Mouse (Mus musculus): ENCODE measurements around the gene Dnase1l3. TPM values are rescaled to one million over a fixed set of nuclear protein-coding genes. Genes with fewer than 3 reads are reported as not detected.
A peak's percentile ranks its signal among the peaks of the same experiment; 100 is the strongest.

Gene Dnase1l3
- total RNA-seq (2021) = not detected

DNA sequence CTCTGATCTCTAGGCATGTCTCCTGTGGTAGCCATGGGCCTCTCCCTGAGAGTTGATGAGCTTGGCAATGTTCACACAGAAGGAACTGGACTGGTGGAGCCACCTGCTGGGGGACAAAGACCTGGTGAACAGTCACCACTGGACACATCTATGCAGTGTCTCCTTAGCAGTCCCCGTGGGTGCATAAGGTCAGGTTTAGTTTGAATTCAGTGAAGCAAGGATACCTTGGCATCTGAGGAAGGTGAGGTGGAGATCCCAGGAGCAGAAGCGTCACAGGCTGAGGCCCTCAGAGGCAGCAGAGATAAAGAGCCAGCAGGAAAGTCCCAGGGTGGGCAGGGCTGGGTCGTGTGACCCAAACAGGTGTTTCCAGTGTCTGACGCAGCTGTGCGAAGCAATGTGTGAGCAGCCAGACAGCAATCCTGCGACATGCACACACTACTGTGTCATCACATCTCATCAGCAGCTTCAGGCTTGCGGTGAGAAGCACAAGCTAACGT, at the start of gene Dnase1l3:
Dnase1l3 (minus strand) TSS at position 303 of the 497 bp plus-strand sequence.
- DNase-seq = peak; percentile 74

DNA sequence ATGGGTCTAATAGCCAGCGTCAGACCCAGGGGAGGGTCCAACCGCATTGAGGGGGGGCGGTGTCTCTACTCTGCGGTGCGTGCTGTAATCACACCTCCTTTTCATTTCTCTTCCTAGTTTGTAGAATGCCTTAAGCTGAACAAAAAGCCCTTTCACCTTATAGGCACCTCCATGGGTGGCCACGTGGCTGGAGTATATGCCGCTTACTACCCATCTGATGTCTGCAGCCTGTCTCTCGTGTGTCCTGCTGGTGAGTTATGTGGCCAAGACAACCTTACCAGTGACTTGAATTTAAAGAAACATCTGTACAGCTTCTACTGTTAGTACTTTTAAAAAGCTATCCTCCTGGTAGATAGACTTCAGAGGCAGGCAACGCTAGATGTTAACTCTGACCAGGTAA, 48.2 kb upstream of the Dnase1l3 start:
- DNase-seq = no peak

DNA sequence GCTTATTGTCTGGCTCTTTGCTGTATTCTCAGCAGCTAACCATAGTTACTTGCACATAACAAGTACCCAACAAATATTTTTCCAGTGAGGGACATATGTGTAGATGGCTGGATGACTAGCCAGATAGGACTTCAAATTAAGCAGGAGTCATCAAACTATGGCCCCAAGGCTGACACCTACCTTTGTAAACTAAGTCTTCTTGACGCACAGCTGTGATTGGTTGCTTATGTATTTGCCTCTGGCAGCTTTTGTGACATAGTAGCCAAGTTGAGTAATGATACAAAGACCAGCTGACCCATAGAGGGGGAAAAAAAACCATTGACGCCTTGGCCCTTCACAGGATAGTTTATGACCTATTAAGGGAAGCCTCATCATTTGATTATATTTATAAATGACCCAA, 47.7 kb upstream of the Dnase1l3 start:
- no peak for DNase-seq

GRCm38 (mm10) chr14:8040911-8041678, 46.7 kb upstream of the Dnase1l3 start:
- DNase-seq = no peak

DNA sequence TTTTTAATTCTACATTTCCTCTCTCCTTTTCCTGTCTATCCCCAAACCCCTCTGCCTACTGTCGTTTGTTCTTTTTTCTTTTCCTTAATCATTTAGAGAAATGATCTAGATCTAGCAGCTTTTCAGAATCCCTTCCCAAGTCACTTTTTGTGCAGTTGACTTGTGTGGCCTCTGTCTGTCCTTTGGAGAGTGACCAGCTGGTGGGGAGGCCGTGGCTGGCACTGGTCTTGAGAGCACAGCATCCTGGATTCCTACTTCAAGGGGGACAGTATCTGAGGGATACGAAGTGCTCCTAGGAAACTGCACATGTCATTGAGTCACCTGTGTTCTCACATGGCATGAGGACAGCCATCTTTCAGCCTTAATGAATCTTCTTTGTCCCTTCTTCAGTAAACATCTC, 45.8 kb upstream of the Dnase1l3 start:
- no peak for DNase-seq

- DNase-seq = peak; percentile 42
These were observed 44.5 kb upstream of the Dnase1l3 start for GRCm38 (mm10) chr14:8038791-8039448.

GRCm38 (mm10) chr14:8038150-8038549, 43.8 kb upstream of the Dnase1l3 start:
- DNase-seq = no peak

GRCm38 (mm10) chr14:8036406-8036805, 42.0 kb upstream of the Dnase1l3 start:
- DNase-seq = no peak

- DNase-seq = no peak
These were observed 41.6 kb upstream of the Dnase1l3 start for GRCm38 (mm10) chr14:8035951-8036350.

GRCm38 (mm10) chr14:8034561-8034960, 40.2 kb upstream of the Dnase1l3 start:
- DNase-seq = no peak

DNA sequence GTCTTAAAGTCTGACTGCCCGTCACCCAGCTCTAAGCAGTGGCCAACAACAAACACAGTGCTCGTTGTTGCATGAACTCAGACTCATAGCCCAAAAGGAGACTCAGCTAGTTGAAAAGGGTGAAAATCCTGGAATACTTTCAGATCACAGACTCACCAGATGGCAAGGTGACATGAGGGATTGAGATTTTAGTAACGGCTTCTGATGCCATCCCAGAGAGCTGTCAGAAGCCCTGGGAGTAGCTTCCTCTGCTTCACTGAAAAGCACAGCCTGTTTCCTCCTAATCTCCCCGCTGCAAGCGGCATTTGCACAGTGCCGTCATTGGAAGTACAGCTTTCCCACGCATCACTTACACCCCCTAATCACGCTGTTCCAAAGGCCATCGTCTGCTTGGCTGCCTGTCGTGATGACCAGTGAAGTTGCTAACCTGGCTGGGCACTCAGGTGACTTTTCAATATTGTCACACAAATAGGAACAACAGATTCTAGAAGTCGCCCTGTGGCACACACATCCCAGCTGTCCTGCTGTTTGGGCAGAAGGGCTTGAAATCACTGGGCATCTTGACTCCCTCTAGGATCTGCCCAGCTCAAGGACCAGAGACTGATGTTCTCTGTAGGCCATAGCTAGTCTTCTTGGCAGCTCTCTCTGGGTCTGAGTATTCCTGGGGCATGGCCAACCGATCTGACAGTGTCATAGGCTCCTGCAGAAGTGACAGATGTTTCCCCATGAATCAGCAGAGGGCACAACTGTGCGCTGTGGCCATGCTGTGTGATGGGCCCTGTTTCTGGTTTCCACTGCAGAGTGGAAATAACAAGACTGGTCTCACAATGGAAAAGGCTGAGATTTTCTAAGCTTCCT, 37.9 kb upstream of the Dnase1l3 start:
- DNase-seq = peak; percentile 39

DNA sequence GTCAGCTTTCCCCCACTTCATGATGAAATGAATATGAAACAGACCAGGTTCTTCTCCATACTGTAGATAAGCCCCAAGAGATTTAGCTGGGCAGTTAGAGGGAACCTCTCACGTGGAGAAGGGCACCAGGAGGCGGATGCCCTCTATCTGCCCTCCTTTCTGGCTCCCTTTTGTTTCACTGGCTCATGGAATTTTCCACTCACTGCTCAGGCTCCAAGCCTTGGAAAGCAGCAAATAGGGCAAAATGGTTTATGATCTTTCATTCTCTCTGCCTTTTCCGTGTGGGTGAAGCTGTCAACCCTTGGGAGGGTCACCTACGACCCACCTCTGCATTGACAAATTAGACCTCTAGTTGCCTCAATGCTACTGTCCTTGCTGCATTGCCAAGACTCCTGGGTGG, 36.2 kb upstream of the Dnase1l3 start:
- DNase-seq = peak; percentile 33

GRCm38 (mm10) chr14:8029752-8030151, 35.4 kb upstream of the Dnase1l3 start:
- DNase-seq = no peak

GRCm38 (mm10) chr14:8028086-8028485, 33.7 kb upstream of the Dnase1l3 start:
- DNase-seq = no peak

DNA sequence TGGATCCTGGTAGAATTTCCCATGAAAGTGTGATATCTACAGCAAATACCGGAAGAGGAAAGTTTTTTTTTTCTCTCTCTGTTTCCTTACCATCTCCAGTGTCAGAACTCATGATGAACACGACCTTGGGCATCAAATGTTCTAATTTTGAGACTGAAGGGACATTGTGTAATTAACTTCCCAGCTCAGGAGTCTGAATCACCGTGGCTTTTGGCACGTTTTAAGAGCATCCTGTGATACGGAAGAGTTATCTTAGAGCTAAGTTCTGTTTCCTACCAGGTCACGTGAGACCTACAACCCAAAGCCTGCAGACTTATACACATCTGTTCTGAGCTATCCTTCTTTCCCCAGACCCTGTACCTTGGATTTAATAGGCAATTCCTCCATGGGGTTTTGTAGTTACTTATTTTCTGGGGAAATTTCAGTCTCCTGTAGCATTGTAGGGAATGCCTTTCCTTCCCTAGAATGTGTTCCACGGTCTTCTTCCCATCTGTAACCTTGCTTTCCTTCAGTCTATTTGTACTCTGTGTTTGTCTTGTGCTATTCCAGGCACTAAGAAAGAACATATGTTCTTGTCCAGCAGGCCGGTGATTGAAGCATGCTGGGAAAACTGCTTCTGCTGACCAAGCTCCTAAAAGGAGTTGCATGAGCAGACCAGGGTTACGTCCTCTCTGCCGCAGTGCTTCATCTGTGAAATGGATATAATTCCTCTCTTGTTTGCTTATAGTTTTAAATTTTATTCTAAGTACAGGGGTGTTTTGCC, 32.6 kb upstream of the Dnase1l3 start:
- DNase-seq = no peak

DNA sequence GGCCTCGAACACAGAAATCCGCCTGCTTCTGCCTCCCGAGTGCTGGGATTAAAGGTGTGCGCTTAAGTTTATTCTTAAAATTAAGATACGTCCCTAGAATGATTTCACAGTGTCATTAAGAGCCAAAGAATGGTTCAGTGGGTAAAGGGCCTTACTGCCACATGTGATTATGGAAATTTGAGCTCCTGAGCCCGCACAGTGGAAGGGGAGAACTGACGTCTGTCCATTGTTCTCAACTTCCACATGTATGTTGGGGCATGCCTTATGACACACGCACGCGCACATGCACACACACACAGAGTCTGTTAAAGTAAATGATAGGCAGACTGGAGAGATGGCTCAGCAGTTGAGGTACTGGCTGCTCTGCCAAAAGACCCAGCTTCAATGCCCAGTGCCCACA, 30.6 kb upstream of the Dnase1l3 start:
- no peak for DNase-seq

DNA sequence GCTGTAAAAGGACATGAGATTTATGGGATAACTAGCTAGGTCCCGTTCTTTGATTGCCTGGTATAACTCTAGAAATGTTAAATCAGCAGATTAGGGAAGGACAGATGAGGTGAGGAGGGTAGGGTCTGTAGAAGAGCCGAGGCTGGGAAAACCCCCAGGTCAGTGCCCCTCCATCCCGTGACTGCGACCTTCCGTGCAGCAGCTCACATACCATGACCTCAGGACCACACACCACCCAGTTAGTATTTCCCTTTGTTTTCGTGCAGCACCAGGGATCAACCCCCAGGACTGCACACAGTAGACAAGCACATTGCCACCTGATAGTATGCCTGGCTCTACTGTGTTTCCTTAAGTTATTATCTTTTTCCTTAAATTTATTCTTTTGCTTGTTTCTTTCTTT, 30.1 kb upstream of the Dnase1l3 start:
- DNase-seq = no peak

- no peak for DNase-seq
These were observed 26.2 kb upstream of the Dnase1l3 start for GRCm38 (mm10) chr14:8020546-8020945.

DNA sequence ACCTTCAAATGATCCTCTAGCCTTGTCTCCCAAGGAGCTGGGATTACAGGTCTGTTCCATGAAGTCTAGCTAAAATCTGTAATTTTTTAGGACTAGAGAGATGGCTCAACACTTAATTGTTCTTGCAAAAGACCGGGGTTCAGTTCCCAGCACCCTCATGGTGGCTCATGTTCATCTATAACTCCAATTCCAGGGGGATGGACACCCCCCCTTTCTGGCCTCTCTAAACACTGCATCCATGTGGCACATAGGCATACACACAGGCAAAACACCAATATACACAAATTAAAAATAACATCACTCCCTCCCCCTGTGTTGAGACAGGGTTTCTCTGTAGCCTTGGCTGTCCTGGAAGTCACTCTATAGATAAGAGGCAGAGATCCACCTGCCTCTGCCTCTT, 25.6 kb upstream of the Dnase1l3 start:
- DNase-seq = no peak

DNA sequence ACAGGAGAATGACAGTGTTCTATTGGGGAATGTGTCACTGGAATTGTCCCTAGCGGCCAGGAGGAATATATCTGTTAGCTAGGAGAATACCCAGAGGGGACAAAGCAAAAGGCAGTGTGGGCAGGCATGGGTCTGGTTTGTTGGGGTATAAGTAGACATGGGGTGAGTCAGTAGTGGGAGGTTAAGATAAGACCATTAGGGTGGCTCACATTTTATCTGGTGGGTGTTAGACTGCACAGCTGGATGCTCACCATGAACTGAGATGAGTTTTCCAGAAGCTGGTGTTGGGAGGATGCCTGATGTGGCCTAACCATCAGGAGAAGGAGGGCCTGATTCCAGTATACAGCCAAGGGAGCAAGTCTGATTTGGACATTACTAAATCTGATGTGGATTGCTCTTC, 22.6 kb upstream of the Dnase1l3 start:
- no peak for DNase-seq

DNA sequence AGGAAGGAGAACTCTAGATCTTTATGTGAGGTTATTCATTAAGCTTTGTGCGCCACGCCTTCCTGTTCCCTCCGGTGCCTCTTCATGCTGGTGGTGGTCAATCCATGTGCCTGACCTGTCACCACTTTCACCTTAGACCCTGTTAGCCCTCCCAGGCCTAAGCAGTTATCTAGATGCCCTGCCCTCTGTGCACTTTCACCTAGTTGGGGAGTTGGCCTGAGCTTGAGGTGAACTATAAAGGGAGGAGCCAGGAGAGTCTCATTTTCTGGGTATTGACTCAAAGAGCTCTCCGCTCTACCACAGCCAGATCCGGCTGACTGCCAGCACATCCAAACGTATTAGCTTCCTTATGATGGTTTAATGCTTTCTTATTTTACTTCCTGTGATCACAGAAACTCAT, 21.9 kb upstream of the Dnase1l3 start:
- DNase-seq = no peak

- DNase-seq = no peak
These were observed 21.4 kb upstream of the Dnase1l3 start for GRCm38 (mm10) chr14:8015756-8016155.

All from heart, postnatal 4 days (tissue).